8 mouse cellular contexts compared by ENCODE assay signal in genomic region chr3:89394006-89394893, GRCm38 (mm10). TPM values are rescaled to one million over a fixed set of nuclear protein-coding genes. Genes with fewer than 3 reads are reported as not detected.
A peak's percentile ranks its signal among the peaks of the same experiment; 100 is the strongest.
DNase-seq lines count a peak whose midpoint lies in the region; ATAC-seq lines count a peak whose summit lies in the region.

TSS of gene Zbtb7b (minus strand) at chr3:89394776.

- peak within 1 kb of the TSS; percentile 40 for H3K4me3 ChIP-seq in forebrain, embryonic 16.5 days (replicated peaks; ENCODE audit: low read length)

- no peaks in the 10 kb centered on the region for H3K9me3 ChIP-seq in forebrain, embryonic 16.5 days (ENCODE audit: control insufficient read depth, low read length)

- peak within 1 kb of the TSS; percentile 29 for H3K27ac ChIP-seq in forebrain, embryonic 16.5 days (ENCODE audit: low read length)

- H3K9ac ChIP-seq in forebrain, embryonic 16.5 days (replicated peaks; ENCODE audit: low read depth, low read length) = peak within 1 kb of the TSS; percentile 47

- H3K4me2 ChIP-seq in forebrain, embryonic 16.5 days (ENCODE audit: low read length) = peak within 1 kb of the TSS; percentile 71

- H3K27me3 ChIP-seq in forebrain, embryonic 16.5 days (replicated peaks; ENCODE audit: control insufficient read depth, insufficient read depth, low read length) = peaks cover 13% of the 10 kb centered on the region

- H3K36me3 ChIP-seq in forebrain, embryonic 16.5 days (ENCODE audit: control insufficient read depth, insufficient read depth) = no peaks in the 10 kb centered on the region

- peak; percentile 54 for ATAC-seq in forebrain, embryonic 16.5 days

- intact Hi-C loops in heart, postnatal 36 days (cut with DNase I) = loop anchor here (2.0 kb wide), 1 partner anchor 45 kb away; the partner anchor contains the start of gene Adam15

- H3K4me1 ChIP-seq in forebrain, embryonic 16.5 days (replicated peaks; ENCODE audit: control insufficient read depth, insufficient read depth, low read length) = peaks cover 55% of the 10 kb centered on the region

- peak; percentile 96 for DNase-seq in Muller cell, postnatal 12 days (ENCODE audit: inconsistent ontology term)
- peak; percentile 87 for DNase-seq in cerebellum, adult 11 months
- DNase-seq in heart, postnatal 36 days = peak; percentile 75 to 85
- peak; percentile 76 for DNase-seq in layer of hippocampus, adult 9-11 months
- peak; percentile 89 for DNase-seq in lung, postnatal 10 days
- peak; percentile 76 for DNase-seq in ovary, postnatal 10 days (ENCODE audit: low spot score)
- peak; percentile 86 for DNase-seq in yolk sac, embryonic 10.5 days (ENCODE audit: low spot score)

- WGBS in forebrain, embryonic 16.5 days = under 1% methylated on average over 38 of the region's 42 CpGs

RNA-seq across cellular contexts. Expression of gene Zbtb7b, which starts in this region (rescaled TPM):
- polyA plus RNA-seq in forebrain, embryonic 16.5 days (2015; fragmentation: Nextera tagmentation; extraction: Ambion mirVana) = 0.51 and 0.77 TPM in 2 replicates
- total RNA-seq in heart, postnatal 36 days (2021) = 10 to 100 TPM; 20.8 to 23.5 TPM

Comparison
In these comparisons a context has a peak if more than half of its experiments do, and no peak if none do; other contexts are left out.
1. Peak in every context shown above with its lines: DNase-seq, ATAC-seq, H3K4me3 ChIP-seq and H3K27ac ChIP-seq.
2. Peak in ATAC-seq, H3K4me3 ChIP-seq, H3K27ac ChIP-seq, H3K9ac ChIP-seq and H3K4me2 ChIP-seq in forebrain, embryonic 16.5 days; RNA of the gene not detected or under 1 TPM.